Mouse (Mus musculus) limb, embryonic 13.5 days (tissue): ENCODE measurements around the gene Rex1bd. TPM values are rescaled to one million over a fixed set of nuclear protein-coding genes. Genes with fewer than 3 reads are reported as not detected.

Experiments used
- ATAC-seq: fragments of 200-750 bp; cut with Nextera tagmentation; 2 replicates; pipeline ENCODE4 v1.8.0; 2017; ENCODE audit warnings: low read depth, moderate number of reproducible peaks, moderate TSS enrichment; ENCODE audit not compliant: low FRiP score
- H3K27ac ChIP-seq: fragments of 300-500 bp; sonication (generic); 2 replicates; pipeline ENCODE4 v1.5.1; 2015; ENCODE audit warnings: inconsistent platforms, mild to moderate bottlenecking, moderate library complexity
- H3K27me3 ChIP-seq: fragments of 300-500 bp; sonication (generic); 2 replicates; pipeline ENCODE4 v1.6.1; 2015; ENCODE audit warnings: mild to moderate bottlenecking, inconsistent platforms
- H3K36me3 ChIP-seq: fragments of 300-500 bp; sonication (generic); 2 replicates; pipeline ENCODE4 v1.6.1; 2015; ENCODE audit warnings: inconsistent platforms, mild to moderate bottlenecking, moderate library complexity
- H3K4me1 ChIP-seq: fragments of 300-500 bp; sonication (generic); 2 replicates; pipeline ENCODE4 v1.6.1; 2015; ENCODE audit warnings: inconsistent platforms
- H3K4me2 ChIP-seq: fragments of 300-500 bp; sonication (generic); replicated peaks from 2 replicates; pipeline ENCODE4 v1.6.1; 2015; ENCODE audit warnings: inconsistent platforms, mild to moderate bottlenecking, moderate library complexity
- H3K4me3 ChIP-seq: fragments of 300-500 bp; sonication (generic); 2 replicates; pipeline ENCODE4 v1.5.1; 2015; ENCODE audit warnings: moderate library complexity, mild to moderate bottlenecking, inconsistent platforms
- H3K9ac ChIP-seq: fragments of 300-500 bp; sonication (generic); 2 replicates; pipeline ENCODE4 v1.6.1; 2015; ENCODE audit warnings: mild to moderate bottlenecking, inconsistent platforms
- H3K9me3 ChIP-seq: fragments of 300-500 bp; sonication (generic); 2 replicates; pipeline ENCODE4 v1.6.1; 2016; ENCODE audit warnings: inconsistent platforms
- WGBS: fragments of 180-500 bp; shearing (Covaris S2); methylation state at CpG from one replicate; pipeline ENCODE4 v1.1.7; 2015; 5-methylcytosine and 5-hydroxymethylcytosine counted together
- polyA plus RNA-seq: library from polyadenylated mRNA; unstranded; fragments of >200 nt; fragmentation: Nextera tagmentation; extraction: Ambion mirVana; gene quantifications from 2 replicates; pipeline ENCODE4 v1.2.1, GENCODE M21; 2015

The Rex1bd gene
- polyA plus RNA-seq, 1 experiment from 2014 or later: 139 TPM

- H3K4me1 ChIP-seq: peaks cover 36% of the 10 kb centered on the region
- WGBS: 92% methylated on average over 6 of the region's 6 CpGs
- ATAC-seq: no peak
Measured at GRCm38 (mm10) chr8:70457882-70458281, 48.7 kb downstream of the Rex1bd start.

GRCm38 (mm10) chr8:70456996-70457395 is 49.6 kb downstream of the Rex1bd start:
- H3K27ac ChIP-seq: no peak overlapping the region
- 0 out of 2 replicates have a peak, but pooled peaks cover 3% of the 10 kb centered on the region for H3K9me3 ChIP-seq
- H3K4me3 ChIP-seq: no peak overlapping the region
- H3K4me2 ChIP-seq: no peak overlapping the region
- peaks cover 27% of the 10 kb centered on the region for H3K4me1 ChIP-seq
- peaks cover 15% of the 10 kb centered on the region for H3K36me3 ChIP-seq
- no peak overlapping the region for H3K9ac ChIP-seq
- peaks cover 5% of the 10 kb centered on the region; the same call in 1 of the 2 replicates for H3K27me3 ChIP-seq
- no peak for ATAC-seq
- WGBS: 100% methylated on average over 1 of the region's 1 CpGs

More at GRCm38 (mm10) chr8:70457882-70458281, 48.7 kb downstream of the Rex1bd start:
- H3K4me3 ChIP-seq: no peak overlapping the region
- no peak overlapping the region for H3K27ac ChIP-seq
- H3K4me2 ChIP-seq: no peak overlapping the region
- no peak overlapping the region for H3K9ac ChIP-seq
- no peaks in the 10 kb centered on the region for H3K27me3 ChIP-seq
- H3K9me3 ChIP-seq: 0 out of 2 replicates have a peak, but pooled peaks cover 3% of the 10 kb centered on the region
- peaks cover 7% of the 10 kb centered on the region for H3K36me3 ChIP-seq

Other genes with a start within 250 kb of the Rex1bd start
- gene Homer3, start 223.9 kb downstream of the Rex1bd start, polyA plus RNA-seq: 57.9 and 58.1 TPM in 2 replicates
- gene Ddx49, start 204.3 kb downstream of the Rex1bd start, polyA plus RNA-seq: 55.8 and 60.9 TPM in 2 replicates
- 340 and 345 TPM in 2 replicates for gene Cope, start 204.2 kb downstream of the Rex1bd start, polyA plus RNA-seq
- gene Cers1, start 191.0 kb downstream of the Rex1bd start, polyA plus RNA-seq: 10.0 and 10.2 TPM in 2 replicates
- 0.78 and 2.7 TPM in 2 replicates for gene Gdf1, start 176.9 kb downstream of the Rex1bd start, polyA plus RNA-seq
- 18.7 and 19.5 TPM in 2 replicates for gene Upf1, start 153.5 kb downstream of the Rex1bd start, polyA plus RNA-seq
- gene Comp, start 133.2 kb downstream of the Rex1bd start, polyA plus RNA-seq: 26.4 and 40.8 TPM in 2 replicates
- gene Crtc1, start 67.2 kb downstream of the Rex1bd start, polyA plus RNA-seq: 26.7 and 29.9 TPM in 2 replicates
- gene Klhl26, start 29.8 kb downstream of the Rex1bd start, polyA plus RNA-seq: 29.0 and 30.3 TPM in 2 replicates
- 24.2 and 26.6 TPM in 2 replicates for gene Tmem59l, start 19.4 kb downstream of the Rex1bd start, polyA plus RNA-seq
- 83.3 and 85.0 TPM in 2 replicates for gene Crlf1, start 13.6 kb downstream of the Rex1bd start, polyA plus RNA-seq
- gene Uba52, start 4.0 kb upstream of the Rex1bd start, polyA plus RNA-seq: 856 and 861 TPM in 2 replicates
- gene Fkbp8, start 21.0 kb upstream of the Rex1bd start, polyA plus RNA-seq: 284 and 290 TPM in 2 replicates
- 49.3 and 53.4 TPM in 2 replicates for gene Kxd1, start 21.2 kb upstream of the Rex1bd start, polyA plus RNA-seq
- 20.9 and 21.4 TPM in 2 replicates for gene Ell, start 32.7 kb upstream of the Rex1bd start, polyA plus RNA-seq
- gene Isyna1, start 87.6 kb upstream of the Rex1bd start, polyA plus RNA-seq: 162 and 165 TPM in 2 replicates
- 115 and 131 TPM in 2 replicates for gene Ssbp4, start 102.1 kb upstream of the Rex1bd start, polyA plus RNA-seq
- 1.9 and 2.3 TPM in 2 replicates for gene Lrrc25, start 109.4 kb upstream of the Rex1bd start, polyA plus RNA-seq
- gene Gdf15, start 125.7 kb upstream of the Rex1bd start, polyA plus RNA-seq: 0.18 TPM in 1 of 2 replicates, not detected in the other
- gene Pgpep1, start 153.6 kb upstream of the Rex1bd start, polyA plus RNA-seq: 68.2 and 71.1 TPM in 2 replicates
- gene Lsm4, start 166.5 kb upstream of the Rex1bd start, polyA plus RNA-seq: 240 and 246 TPM in 2 replicates
- 57.3 and 61.1 TPM in 2 replicates for gene Jund, start 192.2 kb upstream of the Rex1bd start, polyA plus RNA-seq
- not detected in 2 replicates for gene Iqcn, start 196.7 kb upstream of the Rex1bd start, polyA plus RNA-seq
- not detected in 2 replicates for gene Gm3336, start 211.8 kb upstream of the Rex1bd start, polyA plus RNA-seq
- gene Pde4c, start 217.0 kb upstream of the Rex1bd start, polyA plus RNA-seq: 0.04 and 0.06 TPM in 2 replicates
- gene Rab3a, start 247.9 kb upstream of the Rex1bd start, polyA plus RNA-seq: 18.0 and 19.6 TPM in 2 replicates